ENCODE assay signal across 8 mouse cellular contexts in genomic region chr17:9042723-9043122, GRCm38 (mm10). TPM values are rescaled to one million over a fixed set of nuclear protein-coding genes. Genes with fewer than 3 reads are reported as not detected.
DNase-seq lines count a peak whose midpoint lies in the region; ATAC-seq and TF ChIP-seq lines count a peak whose summit lies in the region.

No protein-coding gene starts in this region.

- H3K36me3 ChIP-seq in intestine, embryonic 14.5 days (ENCODE audit: control insufficient read depth, insufficient read depth, low read length): no peaks in the 10 kb centered on the region
- H3K36me3 ChIP-seq in intestine, embryonic 15.5 days: no peaks in the 10 kb centered on the region
- no peaks in the 10 kb centered on the region for H3K36me3 ChIP-seq in E14TG2a.4 (ENCODE audit: insufficient read depth, low read length)
- no peaks in the 10 kb centered on the region for H3K36me3 ChIP-seq in limb, embryonic 10.5 days

- no peak overlapping the region for H3K4me3 ChIP-seq in intestine, embryonic 14.5 days (ENCODE audit: low read depth, low read length)
- no peak overlapping the region for H3K4me3 ChIP-seq in intestine, embryonic 15.5 days (replicated peaks)
- no peak overlapping the region for H3K4me3 ChIP-seq in E14TG2a.4 (replicated peaks; ENCODE audit: low read length)
- no peak overlapping the region for H3K4me3 ChIP-seq in limb, embryonic 10.5 days

- no peaks in the 10 kb centered on the region for H3K4me1 ChIP-seq in intestine, embryonic 14.5 days (replicated peaks; ENCODE audit: control insufficient read depth, insufficient read depth, low read length)
- H3K4me1 ChIP-seq in intestine, embryonic 15.5 days (replicated peaks): no peaks in the 10 kb centered on the region
- no peaks in the 10 kb centered on the region for H3K4me1 ChIP-seq in E14TG2a.4 (replicated peaks; ENCODE audit: low read depth, low read length)
- no peaks in the 10 kb centered on the region for H3K4me1 ChIP-seq in limb, embryonic 10.5 days

- TF ChIP-seq CTCF in E14TG2a.4 (conservative IDR thresholded peaks at IDR 0.05; ENCODE audit: low read length): peak; percentile 41

- H3K27me3 ChIP-seq in intestine, embryonic 14.5 days (replicated peaks; ENCODE audit: control insufficient read depth, insufficient read depth, low read length): no peaks in the 10 kb centered on the region
- H3K27me3 ChIP-seq in intestine, embryonic 15.5 days (replicated peaks): no peaks in the 10 kb centered on the region
- H3K27me3 ChIP-seq in E14TG2a.4 (ENCODE audit: insufficient read depth, low read length): no peaks in the 10 kb centered on the region
- H3K27me3 ChIP-seq in limb, embryonic 10.5 days (ENCODE audit: low read depth, poor library complexity, severe bottlenecking): no peaks in the 10 kb centered on the region

- WGBS in intestine, embryonic 14.5 days: 33% methylated on average over 2 of the region's 2 CpGs
- 42% methylated on average over 2 of the region's 2 CpGs for WGBS in intestine, embryonic 15.5 days
- 50% methylated on average over 2 of the region's 2 CpGs for WGBS in limb, embryonic 10.5 days

- H3K4me2 ChIP-seq in intestine, embryonic 14.5 days (ENCODE audit: low read length): no peak overlapping the region
- no peak overlapping the region for H3K4me2 ChIP-seq in intestine, embryonic 15.5 days (replicated peaks)

- H3K27ac ChIP-seq in intestine, embryonic 14.5 days (ENCODE audit: low read depth): no peak overlapping the region
- no peak overlapping the region for H3K27ac ChIP-seq in intestine, embryonic 15.5 days
- no peak overlapping the region for H3K27ac ChIP-seq in limb, embryonic 10.5 days

- no peaks in the 10 kb centered on the region for H3K9me3 ChIP-seq in intestine, embryonic 14.5 days (ENCODE audit: control insufficient read depth, low read length)
- no peaks in the 10 kb centered on the region for H3K9me3 ChIP-seq in intestine, embryonic 15.5 days
- H3K9me3 ChIP-seq in E14TG2a.4 (ENCODE audit: low read length): peaks cover 19% of the 10 kb centered on the region
- H3K9me3 ChIP-seq in limb, embryonic 10.5 days (replicated peaks): no peaks in the 10 kb centered on the region

- H3K9ac ChIP-seq in intestine, embryonic 14.5 days (ENCODE audit: low read length): no peak overlapping the region
- no peak overlapping the region for H3K9ac ChIP-seq in intestine, embryonic 15.5 days

- peak; percentile 64 for DNase-seq in intestine, embryonic 14.5 days (ENCODE audit: low spot score)
- peak; percentile 13 for DNase-seq in T-cell, adult 2 months (ENCODE audit: low spot score)
- peak; percentile 61 for DNase-seq in limb, embryonic 10.5 days (ENCODE audit: low spot score)
- peak; percentile 52 for DNase-seq in thymus, postnatal 25 days
- no peak for DNase-seq in layer of hippocampus, adult 9-10 months (ENCODE audit: low spot score)

- ATAC-seq in intestine, embryonic 14.5 days (replicated peaks; ENCODE audit: low FRiP score, low TSS enrichment, low read depth): no peak
- ATAC-seq in intestine, embryonic 15.5 days: no peak
- no peak for ATAC-seq in erythroid progenitor cell, adult 5-6 weeks (replicated peaks; ENCODE audit: low FRiP score, poor library complexity, severe bottlenecking)

RNA-seq across cellular contexts. Expression of gene 1700010I14Rik, which starts 54.6 kb away (rescaled TPM):
- 1.0 and 1.2 TPM in 2 replicates for polyA plus RNA-seq in intestine, embryonic 14.5 days (2014; fragmentation: Nextera tagmentation; extraction: Ambion mirVana)
- polyA plus RNA-seq in intestine, embryonic 15.5 days (2015; fragmentation: Nextera tagmentation; extraction: Ambion mirVana): 1.3 and 1.7 TPM in 2 replicates
- polyA plus RNA-seq in limb, embryonic 10.5 days (2016; fragmentation: Nextera tagmentation; extraction: Ambion mirVana): 2.0 and 2.4 TPM in 2 replicates
- total RNA-seq in erythroid progenitor cell, adult 5-6 weeks (2015; ENCODE audit: low replicate concordance): not detected in 2 replicates
- total RNA-seq in erythroid progenitor cell, adult 5-6 weeks (2017; ENCODE audit: low replicate concordance): 1.1 and 1.3 TPM in 2 replicates
